Mouse (Mus musculus) natural killer cell, adult 2 months (primary cell): ENCODE results near the gene Dedd2.

ENCODE experiments used
- DNase-seq, 2 experiments: peaks; one replicate each; pipeline ENCODE4 v3.0.0; 2022; ENCODE audit warnings: low spot score in 2 of 2

Dedd2 gene

DNA sequence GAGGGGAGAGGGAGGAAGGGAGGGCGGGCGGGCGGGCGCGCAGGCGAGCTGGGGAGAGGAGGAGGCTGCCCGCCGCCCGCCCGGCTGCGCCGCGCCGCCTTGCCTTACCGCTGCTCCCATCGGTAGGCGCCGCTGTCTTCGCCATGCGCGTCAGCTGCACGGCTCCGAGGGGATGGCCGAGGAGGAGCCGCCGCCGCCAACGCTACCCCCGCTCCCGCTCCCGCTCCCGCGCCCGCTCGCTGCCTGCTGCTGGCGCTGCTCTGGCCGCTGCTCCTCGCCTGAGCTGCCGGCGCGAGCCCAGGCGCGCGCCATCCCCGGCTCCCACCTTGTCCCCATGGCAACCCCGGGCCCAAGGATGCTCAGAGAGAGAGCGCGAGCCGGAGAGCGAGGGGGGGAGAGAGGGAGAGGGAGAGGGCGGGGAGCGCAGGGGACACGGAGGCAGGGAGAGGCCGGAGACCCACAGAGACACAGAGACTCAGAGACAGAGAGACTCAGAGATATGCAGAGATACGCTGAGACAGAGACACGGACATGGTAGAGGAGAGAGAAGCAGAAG lies 40.7 kb downstream of the Dedd2 start, which contains the start of gene Pou2f2:
Pou2f2 (minus strand) TSS at position 121 of the 556 bp plus-strand sequence.
- DNase-seq = peak; percentile 26 to 54

- DNase-seq = no peak
Observed at GRCm38 (mm10) chr7:25178787-25179605, 41.4 kb downstream of the Dedd2 start.

- DNase-seq = no peak
Observed at GRCm38 (mm10) chr7:25178317-25178716, 42.1 kb downstream of the Dedd2 start.

GRCm38 (mm10) chr7:25174343-25174742 lies 46.1 kb downstream of the Dedd2 start:
- DNase-seq = no peak

- no peak for DNase-seq
Observed at GRCm38 (mm10) chr7:25172669-25173068, 47.7 kb downstream of the Dedd2 start.

- no peak for DNase-seq
Observed at GRCm38 (mm10) chr7:25170583-25170982, 49.8 kb downstream of the Dedd2 start.

DNA sequence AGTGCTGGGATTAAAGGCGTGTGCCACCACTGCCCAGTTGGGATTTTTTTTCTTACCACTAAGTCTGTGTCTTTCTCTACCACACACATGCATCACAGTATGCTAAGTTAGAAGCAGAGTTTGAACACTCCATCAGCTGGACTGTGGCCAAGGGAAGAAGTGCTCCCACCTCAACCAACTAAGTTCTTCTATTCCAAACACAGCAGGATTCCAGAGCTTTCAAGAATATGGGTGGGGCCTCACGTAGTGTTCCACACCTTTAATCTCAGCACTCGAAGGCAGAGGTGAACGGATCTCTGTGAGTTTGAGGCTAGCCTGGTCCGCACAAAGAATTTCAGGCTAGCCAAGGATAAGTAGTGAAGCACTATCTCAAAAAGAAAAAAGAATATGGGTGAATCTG lies 54.3 kb downstream of the Dedd2 start:
- no peak for DNase-seq

DNA sequence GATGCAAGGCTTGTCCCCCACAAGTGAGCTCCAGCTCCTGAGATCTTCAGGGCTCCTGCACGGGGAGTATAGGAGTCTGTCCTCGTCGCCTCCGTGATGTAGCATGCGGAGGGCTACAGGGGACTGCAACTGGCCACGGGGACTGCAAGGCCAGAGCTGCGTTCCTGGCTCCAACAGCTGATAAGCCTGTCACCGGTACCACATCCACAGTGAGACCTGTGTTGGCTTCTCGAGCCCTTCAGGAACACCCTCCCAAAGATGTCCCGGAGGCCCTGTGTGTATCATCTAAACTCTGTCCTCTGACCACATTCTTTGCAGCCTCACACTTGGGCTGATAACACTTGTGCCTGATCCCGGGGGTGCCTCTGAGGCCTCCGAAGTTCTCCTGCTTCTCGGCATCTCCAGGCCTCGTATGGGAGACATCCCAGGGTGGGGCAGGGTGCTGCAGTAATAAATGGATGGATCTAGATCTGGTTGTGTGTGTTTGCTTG lies 64.2 kb downstream of the Dedd2 start:
- DNase-seq = no peak

GRCm38 (mm10) chr7:25155469-25156157 lies 64.8 kb downstream of the Dedd2 start:
- DNase-seq = peak; percentile 52 to 58

DNA sequence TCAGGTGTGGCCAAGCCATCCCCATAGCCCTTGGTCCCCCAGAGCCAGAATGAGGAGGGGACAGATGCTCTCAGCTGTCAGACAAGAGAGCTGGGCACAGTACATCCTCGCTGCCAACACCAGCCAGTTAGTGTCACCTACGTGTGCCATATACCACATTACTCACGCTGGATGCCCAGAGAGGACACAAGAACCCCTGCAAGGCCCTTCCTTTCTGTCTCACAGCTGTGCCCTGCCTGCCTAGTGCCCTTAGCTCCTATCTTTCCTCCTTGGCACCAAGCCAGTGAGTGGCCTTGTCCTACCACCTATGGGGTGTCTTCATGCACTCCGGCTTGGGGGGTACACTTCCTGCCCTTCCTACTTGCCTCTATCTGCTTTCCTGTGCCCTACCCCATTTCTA lies 65.8 kb downstream of the Dedd2 start:
- DNase-seq = peak in 1 of 2 experiments; percentile 21

DNA sequence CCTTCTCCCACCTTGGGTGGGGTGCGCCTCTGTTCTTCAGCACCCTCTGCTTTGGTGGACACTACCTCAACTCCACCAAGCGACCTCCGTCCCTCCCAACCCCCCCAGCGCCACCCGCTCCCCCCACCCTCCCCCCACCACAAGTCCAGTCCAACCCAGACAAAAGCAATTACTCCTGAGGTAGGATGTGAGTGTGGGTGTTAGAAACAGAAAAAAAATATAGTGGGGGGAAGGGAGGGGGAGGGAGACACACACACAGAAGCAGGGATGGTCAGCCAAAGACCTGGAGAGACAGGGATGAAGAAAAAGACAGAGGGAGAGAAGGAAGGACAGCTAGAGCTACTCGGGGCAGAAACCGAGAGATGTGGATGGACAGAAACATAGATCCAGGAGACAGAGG lies 66.6 kb downstream of the Dedd2 start:
- no peak for DNase-seq

DNA sequence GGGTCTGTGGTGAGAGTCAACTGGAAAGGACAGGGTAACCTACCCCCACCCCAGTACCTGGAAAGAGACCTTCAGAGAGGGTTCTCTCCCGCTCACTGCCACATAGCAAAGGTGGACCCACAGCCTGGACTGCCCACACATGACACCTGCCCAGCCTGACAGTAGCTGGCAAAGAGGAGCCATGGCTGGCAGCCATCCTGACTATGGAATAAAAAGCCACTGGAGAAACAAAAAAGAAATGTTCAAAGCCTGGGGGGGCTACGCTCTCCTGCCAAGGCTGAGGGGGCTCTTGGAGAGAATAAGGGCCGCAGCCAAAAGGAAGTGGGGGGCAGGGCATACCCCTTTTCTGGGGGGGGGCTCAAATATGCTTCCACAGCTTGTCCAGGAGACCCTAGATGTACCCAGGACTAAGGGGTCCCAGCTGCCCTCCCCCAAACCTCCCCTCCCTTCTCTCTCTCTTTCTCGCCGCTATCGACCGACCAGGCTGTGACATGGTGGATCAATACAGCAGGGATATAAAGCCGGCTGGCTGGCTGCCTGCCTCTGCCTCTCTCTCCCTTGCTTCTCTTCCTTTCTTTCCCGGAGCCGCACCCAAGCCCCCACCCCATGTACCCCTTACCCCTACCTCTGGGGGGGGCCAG lies 68.4 kb downstream of the Dedd2 start:
- no peak for DNase-seq

DNA sequence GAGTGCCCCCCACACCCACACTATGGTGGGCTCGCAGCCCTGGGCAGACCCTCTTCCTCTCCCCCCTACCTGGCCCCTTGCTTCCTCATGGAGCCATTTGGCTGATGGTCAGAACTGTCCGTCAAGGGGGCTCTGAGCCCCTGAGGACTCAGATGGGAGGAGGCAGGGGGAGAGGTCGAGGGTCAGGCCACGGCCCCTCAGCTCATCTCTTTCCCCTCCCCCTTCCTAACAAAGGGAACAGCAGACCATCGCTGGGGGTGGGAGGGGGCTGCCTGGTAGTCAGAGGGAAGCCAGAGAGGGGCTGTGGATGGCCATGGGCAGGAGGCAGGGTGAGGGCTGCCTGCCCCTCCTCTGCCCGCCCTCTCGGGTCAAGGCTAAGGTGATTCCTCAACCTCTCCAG lies 69.4 kb downstream of the Dedd2 start:
- DNase-seq = no peak

- DNase-seq = no peak
Observed at GRCm38 (mm10) chr7:25150151-25150663, 70.2 kb downstream of the Dedd2 start.
